Comparison of ENCODE assay signal across 10 mouse cellular contexts in the genomic region with DNA sequence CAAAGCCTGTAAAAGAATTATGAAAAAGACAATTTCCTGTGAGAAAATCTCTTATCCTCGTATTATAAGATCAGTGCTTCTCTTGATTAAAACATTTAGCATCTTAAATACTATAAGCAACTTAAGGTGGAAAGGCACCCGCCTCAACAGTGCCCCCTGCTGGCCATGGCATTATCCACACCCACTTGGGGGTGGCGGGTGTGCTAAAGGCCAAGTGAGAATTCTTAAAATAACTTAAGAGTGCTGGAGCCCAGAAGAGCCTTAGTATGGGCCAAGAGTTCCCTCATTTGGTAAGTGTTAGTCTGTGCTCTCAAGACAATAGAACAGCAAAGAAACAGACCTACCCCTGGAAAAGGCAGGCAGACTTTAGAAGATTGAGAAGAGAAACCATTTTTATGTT. TPM values are rescaled to one million over a fixed set of nuclear protein-coding genes. Genes with fewer than 3 reads are reported as not detected.
DNase-seq lines count a peak whose midpoint lies in the region; TF ChIP-seq lines count a peak whose summit lies in the region.
"Had no signal": no experiment of that assay in that cellular context is flagged by ENCODE, and none has a peak within 500 bp of the region (broad histone marks: within the 10 kb centered on the region; RNA-seq: fewer than 3 reads in every experiment).

No protein-coding gene starts in this region.

- H3K27me3 ChIP-seq in testis, adult 2 months (ENCODE audit: control insufficient read depth, insufficient read depth, low read length), result no peaks in the 10 kb centered on the region

- peak; percentile 74; the same call in 1 of the 2 replicates for TF ChIP-seq CTCF in testis, adult 2 months (IDR thresholded peaks at IDR 0.05; ENCODE audit: control insufficient read depth, insufficient read depth, insufficient replicate concordance, low read depth, low read length)

- no peak for TF ChIP-seq POLR2A in testis, adult 2 months (IDR thresholded peaks at IDR 0.05; ENCODE audit: control insufficient read depth, low read depth, low read length)

- intact Hi-C loops in left cerebral cortex, postnatal 4 days (cut with DNase I), result no loop called here

- no peaks in the 10 kb centered on the region for H3K36me3 ChIP-seq in testis, adult 2 months (ENCODE audit: control insufficient read depth, insufficient read depth, low read length)
- H3K36me3 ChIP-seq: lung, embryonic 15.5 days had no signal

- no peak overlapping the region for H3K27ac ChIP-seq in testis, adult 2 months (ENCODE audit: control insufficient read depth, insufficient read depth, low read depth, low read length)
- H3K27ac ChIP-seq: lung, embryonic 15.5 days had no signal

- H3K4me1 ChIP-seq in testis, adult 2 months (ENCODE audit: control insufficient read depth, insufficient read depth, low read length), result peaks cover 4% of the 10 kb centered on the region

- peak; percentile 18 to 51 for DNase-seq in cerebellum, postnatal 25 days
- no peak for DNase-seq in cerebellum, adult 18-20 months
- no peak for DNase-seq in testis, postnatal 14 days (ENCODE audit: low spot score)
- peak; percentile 59 to 62 for DNase-seq in kidney, postnatal 4 days
- peak; percentile 35 for DNase-seq in thymus, postnatal 25 days
- no peak for DNase-seq in right cerebral cortex, adult 2 months (ENCODE audit: low spot score in 2 of 2)
- DNase-seq in left cerebral cortex, postnatal 4 days, result no peak

- H3K4me3 ChIP-seq in testis, adult 2 months (ENCODE audit: control insufficient read depth, low read depth, low read length), result no peak overlapping the region
- H3K4me3 ChIP-seq: lung, embryonic 15.5 days had no signal

RNA-seq across cellular contexts. Expression of gene Sost, which starts 4.6 kb away (rescaled TPM):
- polyA plus RNA-seq in testis, adult 2 months (2012; rRNA removed), result 2.4 and 6.4 TPM in 2 replicates
- total RNA-seq in left cerebral cortex, postnatal 4 days (2021), result not detected
- total RNA-seq: gastrocnemius, postnatal 36 days had no signal

RNA-seq across cellular contexts. Expression of gene Cfap97d1, which starts 12.7 kb away (rescaled TPM):
- 72.2 and 94.1 TPM in 2 replicates for polyA plus RNA-seq in testis, adult 2 months (2012; rRNA removed)
- total RNA-seq in left cerebral cortex, postnatal 4 days (2021), result not detected
- total RNA-seq: gastrocnemius, postnatal 36 days had no signal
- polyA plus RNA-seq: lung, embryonic 15.5 days had no signal

RNA-seq across cellular contexts. Expression of gene Dusp3, which starts 15.4 kb away (rescaled TPM):
- polyA plus RNA-seq in testis, adult 2 months (2012; rRNA removed), result 249 and 266 TPM in 2 replicates
- total RNA-seq in left cerebral cortex, postnatal 4 days (2021), result 10 to 100 TPM; 53.2 to 56.5 TPM

RNA-seq across cellular contexts. Expression of gene Mpp3, which starts 56.9 kb away (rescaled TPM):
- polyA plus RNA-seq in testis, adult 2 months (2012; rRNA removed), result 11.0 and 14.7 TPM in 2 replicates
- 10 to 100 TPM; 53.1 to 56.3 TPM for total RNA-seq in left cerebral cortex, postnatal 4 days (2021)

Comparison
In these comparisons a context has a peak if more than half of its experiments do, and no peak if none do; other contexts are left out.
1. DNase-seq: peak in cerebellum, postnatal 25 days (2 of 2), kidney, postnatal 4 days (2 of 2) and thymus, postnatal 25 days (single experiment); none in cerebellum, adult 18-20 months (0 of 2), testis, postnatal 14 days (single experiment), right cerebral cortex, adult 2 months (0 of 2) and left cerebral cortex, postnatal 4 days (single experiment).